Mouse (Mus musculus) CH12.LX (cell line): ENCODE data around the gene Map2. TPM values are rescaled to one million over a fixed set of nuclear protein-coding genes. Genes with fewer than 3 reads are reported as not detected.

ENCODE experiments used
- DNase-seq: peaks from one replicate; pipeline ENCODE4 v3.0.0-alpha.2; 2013; ENCODE audit errors: extremely low read depth
- H3K27ac ChIP-seq: 2 replicates; pipeline ENCODE4 v1.5.1; 2012; ENCODE audit warnings: low read depth, mild to moderate bottlenecking, control low read depth, moderate library complexity; ENCODE audit not compliant: insufficient read depth
- H3K27me3 ChIP-seq: replicated peaks from 2 replicates; pipeline ENCODE3; 2012; ENCODE audit warnings: inconsistent platforms
- H3K36me3 ChIP-seq, 2 experiments: replicated peaks in 1 of 2; 2 replicates each; pipeline versions ENCODE3 to v1.6.1; 2012; ENCODE audit warnings: inconsistent platforms in 1 of 2, low read length in 1 of 2, mild to moderate bottlenecking in 1 of 2, mixed read lengths in 1 of 2, moderate library complexity in 1 of 2; ENCODE audit not compliant: control insufficient read depth in 1 of 2, insufficient read depth in 1 of 2
- H3K4me1 ChIP-seq, 2 experiments: 2 replicates each; pipeline ENCODE4 v1.6.1; 2012; ENCODE audit warnings: inconsistent platforms in 1 of 2, moderate library complexity in 1 of 2; ENCODE audit not compliant: insufficient read depth in 2 of 2, control insufficient read depth in 1 of 2
- H3K4me2 ChIP-seq: 2 replicates; pipeline ENCODE4 v1.6.1; 2012; ENCODE audit warnings: low read depth, mild to moderate bottlenecking, control low read depth; ENCODE audit not compliant: poor library complexity, insufficient read depth, severe bottlenecking
- H3K4me3 ChIP-seq, 3 experiments: fragments of 150-350 bp in 1 of 3; sonication (generic) in 1 of 3; replicated peaks in 1 of 3; 2 replicates each; pipeline versions ENCODE3 to v1.5.1; 2011 to 2012; ENCODE audit warnings: low read depth in 2 of 3, low read length in 2 of 3, mild to moderate bottlenecking in 2 of 3, moderate library complexity in 2 of 3, control low read depth in 1 of 3, improper control_type of control experiment in 1 of 3, inconsistent platforms in 1 of 3, mixed read lengths in 1 of 3; ENCODE audit not compliant: poor library complexity in 1 of 3
- H3K79me2 ChIP-seq: replicated peaks from 2 replicates; pipeline ENCODE4 v1.6.1; 2012; ENCODE audit warnings: mild to moderate bottlenecking, moderate library complexity; ENCODE audit not compliant: control insufficient read depth, poor library complexity, insufficient read depth, severe bottlenecking; ENCODE audit errors: extremely low read depth
- H3K9ac ChIP-seq: 2 replicates; pipeline ENCODE4 v1.6.1; 2012; ENCODE audit warnings: low read depth, mild to moderate bottlenecking, control low read depth, moderate library complexity; ENCODE audit not compliant: insufficient read depth
- H3K9me3 ChIP-seq: replicated peaks from 2 replicates; pipeline ENCODE3; 2012; ENCODE audit warnings: low read length, inconsistent platforms, mixed read lengths
- BHLHE40 ChIP-seq: IDR thresholded peaks from 2 replicates; pipeline ENCODE4 v1.6.1; 2011; ENCODE audit warnings: mild to moderate bottlenecking, low read depth, low read length, improper control_type of control experiment
- CHD1 ChIP-seq: IDR thresholded peaks from 2 replicates; pipeline ENCODE4 v1.6.1; 2012; ENCODE audit warnings: low read depth, low read length, improper control_type of control experiment, inconsistent platforms
- CTCF ChIP-seq, 2 experiments: IDR thresholded peaks in 1 of 2; conservative IDR thresholded peaks in 1 of 2; 2 replicates each; pipeline ENCODE4 v1.5.1; 2011 to 2012; ENCODE audit warnings: low read depth in 2 of 2, low read length in 2 of 2, improper control_type of control experiment in 1 of 2, inconsistent platforms in 1 of 2, mild to moderate bottlenecking in 1 of 2, moderate library complexity in 1 of 2
- EP300 ChIP-seq: IDR thresholded peaks from 2 replicates; pipeline ENCODE4 v1.6.1; 2011; ENCODE audit warnings: low read length, improper control_type of control experiment
- ETS1 ChIP-seq: conservative IDR thresholded peaks from 2 replicates; pipeline ENCODE4 v1.6.1; 2012; ENCODE audit warnings: low read depth, mild to moderate bottlenecking, inconsistent platforms, low read length, improper control_type of control experiment, moderate library complexity
- GABPA ChIP-seq: IDR thresholded peaks from 2 replicates; pipeline ENCODE4 v1.6.1; 2012; ENCODE audit warnings: low read depth, low read length, improper control_type of control experiment, inconsistent platforms; ENCODE audit not compliant: insufficient replicate concordance
- IRF4 ChIP-seq: IDR thresholded peaks from 2 replicates; pipeline ENCODE4 v1.6.1; 2014; ENCODE audit warnings: low read depth, mild to moderate bottlenecking, inconsistent platforms, low read length, improper control_type of control experiment
- KAT2A ChIP-seq: IDR thresholded peaks from 2 replicates; pipeline ENCODE4 v1.6.1; 2012; ENCODE audit warnings: low read length, improper control_type of control experiment, inconsistent platforms; ENCODE audit not compliant: insufficient replicate concordance
- MAX ChIP-seq: IDR thresholded peaks from 2 replicates; pipeline ENCODE4 v1.6.1; 2011; ENCODE audit warnings: low read length, improper control_type of control experiment
- MXI1 ChIP-seq: IDR thresholded peaks from 2 replicates; pipeline ENCODE4 v1.6.1; 2011; ENCODE audit warnings: mild to moderate bottlenecking, low read depth, low read length, improper control_type of control experiment
- NELFE ChIP-seq: IDR thresholded peaks from 2 replicates; pipeline ENCODE4 v1.6.1; 2011; ENCODE audit warnings: low read depth, low read length, improper control_type of control experiment
- PAX5 ChIP-seq: IDR thresholded peaks from 2 replicates; pipeline ENCODE4 v1.6.1; 2012; ENCODE audit warnings: low read length, inconsistent platforms, mixed read lengths
- POLR2A ChIP-seq: IDR thresholded peaks from 2 replicates; pipeline ENCODE4 v1.6.1; 2011; ENCODE audit warnings: low read depth, mild to moderate bottlenecking, improper control_type of control experiment, low read length
- SIN3A ChIP-seq: IDR thresholded peaks from 2 replicates; pipeline ENCODE4 v1.6.1; 2012; ENCODE audit warnings: low read length, improper control_type of control experiment, inconsistent platforms
- TBP ChIP-seq: conservative IDR thresholded peaks from 2 replicates; pipeline ENCODE4 v1.6.1; 2011; ENCODE audit warnings: low read depth, low read length, improper control_type of control experiment
- TCF12 ChIP-seq: IDR thresholded peaks from 2 replicates; pipeline ENCODE4 v1.6.1; 2014; ENCODE audit warnings: low read depth, mild to moderate bottlenecking, inconsistent platforms, low read length, improper control_type of control experiment
- USF1 ChIP-seq: IDR thresholded peaks from 2 replicates; pipeline ENCODE4 v1.6.1; 2014; ENCODE audit warnings: low read depth, mild to moderate bottlenecking, inconsistent platforms, low read length, improper control_type of control experiment
- USF2 ChIP-seq: conservative IDR thresholded peaks from 2 replicates; pipeline ENCODE4 v1.6.1; 2011; ENCODE audit warnings: low read depth, low read length, improper control_type of control experiment
- ZC3H11A ChIP-seq: IDR thresholded peaks from 2 replicates; pipeline ENCODE4 v1.6.1; 2012; ENCODE audit warnings: low read depth, mild to moderate bottlenecking, inconsistent platforms, low read length, improper control_type of control experiment
- ZKSCAN1 ChIP-seq: IDR thresholded peaks from 2 replicates; pipeline ENCODE4 v1.6.1; 2012; ENCODE audit warnings: low read depth, inconsistent platforms, low read length, improper control_type of control experiment, borderline replicate concordance
- ZMIZ1 ChIP-seq: IDR thresholded peaks from 2 replicates; pipeline ENCODE4 v1.6.1; 2012; ENCODE audit warnings: low read depth, mild to moderate bottlenecking, inconsistent platforms, low read length, improper control_type of control experiment
- ZNF384 ChIP-seq: IDR thresholded peaks from 2 replicates; pipeline ENCODE4 v1.6.1; 2012; ENCODE audit warnings: low read depth, low read length, improper control_type of control experiment, inconsistent platforms
- dilution Hi-C: fragments of 300-500 bp; cut with MboI; formaldehyde crosslinking; loops from 2 replicates; pipeline ENCODE4 v1.14.3; 2020; ENCODE audit warnings: low sequenced_read_pairs; ENCODE audit not compliant: extremely low pct_unique_long_range_greater_than_20kb, extremely low pct_ligation_motif_present
- in situ Hi-C: fragments of 300-500 bp; cut with MboI; formaldehyde crosslinking; loops from 3 replicates; pipeline ENCODE4 v1.14.3; 2019; ENCODE audit warnings: low sequenced_read_pairs, low pct_ligation_motif_present, low pct_unique_long_range_greater_than_20kb, mixed read lengths
- polyA plus RNA-seq: library from polyadenylated mRNA; unstranded; fragments of >175 nt; gene quantifications from 2 replicates; pipeline ENCODE4 v1.2.1, GENCODE M21; 2012; ENCODE audit warnings: low read depth; ENCODE audit not compliant: insufficient read length
- total RNA-seq, 2 experiments: library from RNA; depleted of rRNA; stranded (reverse); fragments of 300-350 nt in 1 of 2; fragments of >200 nt in 1 of 2; gene quantifications; 2 replicates each; pipeline ENCODE4 v1.2.3; 2012 to 2014

The Map2 gene
- total and polyA plus RNA-seq, 3 experiments: 1.5 to 6.5 (median 5.9) TPM

DNA sequence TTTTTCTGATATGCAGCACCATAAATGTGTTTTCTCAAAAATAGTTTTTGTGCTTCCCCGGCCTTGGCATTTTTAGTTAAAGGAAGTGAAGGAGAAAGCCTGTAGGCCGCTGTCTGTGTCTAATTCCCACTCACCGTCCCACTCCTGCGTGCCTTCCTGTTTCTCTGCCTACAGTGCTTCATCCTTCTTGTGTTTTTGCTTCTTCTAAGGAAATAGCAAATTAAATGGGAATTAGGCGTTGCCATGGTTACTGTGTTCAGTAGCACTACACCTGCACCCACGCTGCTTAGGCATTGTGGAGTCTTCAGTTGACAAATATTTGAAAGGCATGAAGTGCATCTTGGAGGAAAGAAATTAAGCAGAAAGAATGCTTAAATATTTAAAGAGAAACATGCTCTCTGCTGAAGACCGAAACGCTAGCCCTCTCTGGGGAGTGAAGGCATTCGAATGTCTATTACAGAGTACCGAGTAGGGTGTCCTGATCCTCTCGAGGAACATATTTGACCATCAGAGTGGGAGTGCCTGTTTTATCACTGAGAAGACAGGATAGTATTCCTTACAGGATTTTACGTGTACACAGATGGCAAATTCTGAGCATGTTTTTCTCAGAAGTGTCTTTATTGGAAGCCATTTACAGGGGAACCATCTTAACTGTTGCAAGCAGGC is 12.1 kb downstream of the Map2 start:
- dilution Hi-C loops (no loop called here), in situ Hi-C loops (no loop called here)
- no peak overlapping the region for H3K9ac ChIP-seq
- H3K4me2 ChIP-seq: no peak overlapping the region
- H3K27ac ChIP-seq: no peak overlapping the region
- H3K9me3 ChIP-seq: no peaks in the 10 kb centered on the region
- H3K79me2 ChIP-seq: no peaks in the 10 kb centered on the region
- no peak for TF ChIP-seq ZKSCAN1
- TF ChIP-seq ZMIZ1: no peak
- no peak for TF ChIP-seq MAX
- no peaks in the 10 kb centered on the region for H3K36me3 ChIP-seq
- H3K4me1 ChIP-seq: 0 out of 4 replicates have a peak, but pooled peaks cover 0 to 2% of the 10 kb centered on the region in 2 experiments
- DNase-seq: no peak
- no peaks in the 10 kb centered on the region for H3K27me3 ChIP-seq
- no peak overlapping the region for H3K4me3 ChIP-seq

DNA sequence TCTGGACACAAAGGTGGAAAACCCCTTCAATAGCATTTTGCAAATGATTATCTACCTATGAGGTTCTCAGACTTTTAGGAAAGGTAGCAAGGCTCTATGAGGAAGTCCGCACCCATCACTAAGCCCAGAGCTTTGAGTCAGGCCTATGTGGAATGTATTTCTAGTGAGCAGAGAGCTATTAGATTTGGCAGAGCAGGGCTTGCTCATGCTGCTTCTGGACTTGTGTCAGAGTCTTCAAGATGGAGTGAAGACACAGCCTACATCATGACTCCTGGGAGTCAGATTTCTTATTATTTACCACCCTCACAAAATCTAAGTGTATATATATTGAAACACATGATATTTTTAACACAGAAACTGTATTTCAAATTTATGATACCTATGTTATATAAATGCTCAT is 17.3 kb downstream of the Map2 start:
- no peak overlapping the region for H3K9ac ChIP-seq
- dilution Hi-C loops: no loop called here
- peaks cover 2 to 14% of the 10 kb centered on the region in 2 experiments; a peak in 3 of 4 replicates for H3K4me1 ChIP-seq
- H3K27ac ChIP-seq: no peak overlapping the region
- no peak for TF ChIP-seq TBP
- TF ChIP-seq IRF4: no peak
- TF ChIP-seq POLR2A: no peak
- no peak for TF ChIP-seq USF2
- no peak for TF ChIP-seq CTCF (conservative IDR thresholded peaks at IDR 0.05 in 1 of 2, IDR thresholded peaks at IDR 0.05 in 1 of 2; ENCODE audit: low read depth in 2 of 2, low read length in 2 of 2)
- no peak for TF ChIP-seq ZNF384
- TF ChIP-seq ETS1: no peak
- no peak for TF ChIP-seq KAT2A
- TF ChIP-seq MXI1: no peak
- no peak for TF ChIP-seq USF1
- no peak for TF ChIP-seq NELFE
- no peak for TF ChIP-seq ZMIZ1
- TF ChIP-seq BHLHE40: no peak
- TF ChIP-seq EP300: no peak
- TF ChIP-seq TCF12: no peak
- TF ChIP-seq GABPA: no peak
- TF ChIP-seq ZC3H11A: no peak
- no peak for TF ChIP-seq PAX5
- TF ChIP-seq CHD1: no peak
- TF ChIP-seq SIN3A: no peak
- no peaks in the 10 kb centered on the region for H3K9me3 ChIP-seq
- no peaks in the 10 kb centered on the region for H3K27me3 ChIP-seq
- H3K79me2 ChIP-seq: no peaks in the 10 kb centered on the region
- DNase-seq: no peak
- H3K4me2 ChIP-seq: no peak overlapping the region
- H3K4me3 ChIP-seq: no peak overlapping the region
- H3K36me3 ChIP-seq: peaks cover 0 to 2% of the 10 kb centered on the region in 2 experiments
- in situ Hi-C loops: no loop called here
